Mouse (Mus musculus): Measurements from ENCODE around the gene Gm5152. TPM values are rescaled to one million over a fixed set of nuclear protein-coding genes. Genes with fewer than 3 reads are reported as not detected.
"Not testable (repeated sequence)": the region's sequence is repeated elsewhere in the genome, so short reads cannot be mapped to it uniquely, and the experiment has no call there.

Gene Gm5152
- not detected for total RNA-seq (2021)
- long read RNA-seq, experiment 1 = 0 reads
- long read RNA-seq, experiment 2 = 0 reads

DNA sequence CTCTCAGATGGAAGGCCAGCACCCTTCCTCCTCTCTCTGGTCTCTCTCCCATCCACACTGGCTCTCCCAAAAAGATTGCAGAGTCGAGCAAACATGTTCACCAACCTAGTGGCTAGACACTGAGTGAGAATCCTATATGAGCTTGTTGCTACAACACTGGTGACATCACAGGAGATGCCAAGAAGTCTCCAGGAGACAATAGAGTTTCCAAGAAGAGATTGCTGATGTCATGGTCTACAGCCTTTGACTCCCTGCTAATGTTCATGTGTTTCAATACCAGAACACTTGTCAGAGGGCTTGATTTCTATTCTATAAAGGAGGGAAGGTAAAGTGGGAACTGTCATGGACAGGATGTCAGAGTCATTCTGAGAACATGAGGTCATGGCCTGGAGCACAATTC is at the start of gene Gm5152:
TSS of gene Gm5152 (minus strand) at position 101 of the 400 bp plus-strand sequence.
- DNase-seq (ENCODE audit: low spot score in 2 of 2); H3K27ac ChIP-seq; H3K4me3 ChIP-seq: not testable (repeated sequence)

DNA sequence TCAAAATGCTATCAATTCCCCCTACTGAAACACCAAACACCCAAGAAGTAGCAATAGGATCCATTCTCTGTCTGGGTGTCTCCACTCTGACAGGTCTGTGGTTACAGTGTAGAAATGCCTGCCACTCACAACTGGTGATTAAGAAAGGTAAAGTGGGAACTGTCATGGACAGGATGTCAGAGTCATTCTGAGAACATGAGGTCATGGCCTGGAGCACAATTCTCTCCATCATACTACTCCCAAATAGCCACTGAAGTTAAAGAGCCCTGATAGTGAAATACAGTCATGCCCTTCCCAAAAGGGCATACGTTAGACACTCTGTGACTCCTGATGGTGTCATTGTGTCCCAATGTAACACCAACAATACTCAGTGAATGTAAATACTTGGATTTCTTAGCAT is 8.4 kb upstream of the Gm5152 start:
- H3K4me3 ChIP-seq; DNase-seq (ENCODE audit: low spot score in 2 of 2); H3K27ac ChIP-seq: not testable (repeated sequence)

DNA sequence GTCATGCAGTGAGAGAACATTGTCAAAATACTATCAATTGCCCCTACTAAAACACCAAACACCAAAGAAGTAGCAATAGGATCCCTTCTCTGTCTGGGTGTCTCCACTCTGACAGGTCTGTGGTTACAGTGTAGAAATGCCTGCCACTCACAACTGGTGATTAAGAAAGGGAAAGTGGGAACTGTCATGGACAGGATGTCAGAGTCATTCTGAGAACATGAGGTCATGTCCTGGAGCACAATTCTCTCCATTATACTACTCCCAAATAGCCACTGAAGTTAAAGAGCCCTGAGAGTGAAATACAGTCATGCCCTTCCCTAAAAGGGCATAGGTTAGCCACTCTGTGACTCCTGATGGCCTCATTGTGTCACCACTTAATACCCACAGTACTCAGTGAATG is 556 bp downstream of the Gm5152 start:
- DNase-seq (ENCODE audit: low spot score in 2 of 2); H3K4me3 ChIP-seq; H3K27ac ChIP-seq: not testable (repeated sequence)

DNA sequence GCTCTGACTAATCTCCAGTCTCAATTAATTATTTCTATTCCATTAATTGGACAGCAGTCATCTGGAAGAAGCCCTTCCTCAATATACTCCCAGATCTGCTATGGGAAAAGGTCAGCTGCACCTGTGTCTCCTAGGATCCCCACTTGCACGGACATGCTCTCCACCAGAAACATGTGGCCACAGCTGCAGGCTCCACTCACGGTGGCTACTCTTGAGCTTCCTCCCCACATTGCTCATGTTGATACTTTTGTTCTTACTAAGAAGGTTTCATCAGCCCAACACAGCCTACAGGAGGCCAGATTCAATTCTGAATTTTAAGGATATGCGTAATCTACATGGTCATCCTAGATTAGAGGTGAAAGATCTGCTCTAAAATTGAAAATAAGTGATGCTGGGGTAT is 5.9 kb downstream of the Gm5152 start:
- DNase-seq (ENCODE audit: low spot score in 2 of 2); H3K4me3 ChIP-seq; H3K27ac ChIP-seq: not testable (repeated sequence)

DNA sequence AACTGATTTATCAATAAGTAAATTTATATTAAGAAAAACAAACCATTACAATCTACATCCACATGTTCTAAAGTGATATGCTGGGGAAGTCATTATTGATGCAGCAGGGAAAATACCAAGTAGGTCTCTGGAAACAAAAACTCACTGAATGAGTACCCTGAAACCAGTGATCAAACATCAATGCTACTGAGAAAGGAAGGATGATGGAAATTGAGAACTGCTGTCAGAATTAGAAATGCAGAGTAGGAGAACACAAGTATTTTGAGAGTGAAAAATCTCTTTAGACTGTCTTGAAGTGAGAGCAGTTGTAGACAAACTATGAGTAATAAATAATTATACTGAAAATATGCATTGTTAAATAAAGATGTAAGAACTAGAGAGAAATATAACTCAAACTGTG is 26.0 kb downstream of the Gm5152 start:
- H3K4me3 ChIP-seq = no peak overlapping the region
- no peak for DNase-seq (ENCODE audit: low spot score in 2 of 2)
- no peak for TF ChIP-seq CTCF (conservative IDR thresholded peaks at IDR 0.05)
- H3K27ac ChIP-seq = no peak overlapping the region

DNA sequence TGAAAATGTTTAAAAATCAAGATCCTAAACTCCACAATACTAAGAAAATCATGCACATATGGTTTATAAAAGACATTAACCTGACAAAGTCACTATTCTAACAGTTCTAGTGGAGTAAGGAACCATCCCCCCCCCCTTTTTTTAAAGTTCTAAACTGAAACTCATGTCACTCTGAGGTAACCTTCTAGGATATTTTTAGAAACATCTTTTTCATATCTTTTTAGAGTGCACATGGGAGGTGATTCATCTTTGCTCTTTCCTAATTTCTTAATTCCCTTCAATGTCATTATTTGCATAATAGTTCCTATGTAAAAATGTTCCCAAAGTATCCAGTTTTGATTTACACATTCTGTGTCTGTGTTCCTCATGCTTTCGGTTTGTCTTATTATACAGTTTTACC is 43.3 kb downstream of the Gm5152 start:
- Histone ChIP-seq H3K27ac (no peak overlapping the region), H3K4me3 (no peak overlapping the region)
- DNase-seq (ENCODE audit: low spot score in 2 of 2) = no peak
- TF ChIP-seq CTCF (conservative IDR thresholded peaks at IDR 0.05) = no peak

DNA sequence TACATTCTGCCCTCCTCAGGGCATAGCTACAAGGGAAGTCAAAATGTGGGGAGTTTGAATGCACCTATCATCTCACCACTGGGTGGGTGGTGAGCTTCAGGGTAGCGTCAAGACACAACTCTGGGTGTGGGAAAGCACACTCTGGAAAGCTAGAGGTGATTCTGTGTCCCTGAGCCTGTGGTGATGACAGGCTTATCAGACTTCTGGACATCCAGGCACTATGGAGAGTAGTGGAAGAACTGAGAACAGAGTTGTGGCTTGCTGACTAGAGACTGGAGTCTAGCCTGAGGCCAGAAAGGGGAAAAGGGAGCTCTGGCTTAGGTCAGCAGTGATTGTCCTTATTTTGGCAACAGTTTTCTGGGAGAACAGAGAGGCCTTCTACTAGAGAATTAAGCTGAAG is 49.4 kb downstream of the Gm5152 start:
- Histone ChIP-seq H3K4me3 (no peak overlapping the region), H3K27ac (no peak overlapping the region)
- no peak for TF ChIP-seq CTCF (conservative IDR thresholded peaks at IDR 0.05)
- no peak for DNase-seq (ENCODE audit: low spot score in 2 of 2)

All from layer of hippocampus, adult 2 months (tissue).